Mouse (Mus musculus) naive thymus-derived CD4-positive, alpha-beta T cell, adult 2 months (primary cell): ENCODE results near the gene Dock4.

Source experiments
- DNase-seq: peaks from one replicate; pipeline ENCODE4 v3.0.0-alpha.2; 2011; ENCODE audit warnings: low read depth

Dock4 gene

GRCm38 (mm10) chr12:40462693-40463235 is 17.0 kb downstream of the Dock4 start:
- DNase-seq: no peak

- DNase-seq: no peak
Measured at GRCm38 (mm10) chr12:40463828-40464227, 18.1 kb downstream of the Dock4 start.

- DNase-seq: no peak
Measured at GRCm38 (mm10) chr12:40464282-40464681, 18.5 kb downstream of the Dock4 start.

GRCm38 (mm10) chr12:40468235-40468634 is 22.5 kb downstream of the Dock4 start:
- no peak for DNase-seq

- DNase-seq: no peak
Measured at GRCm38 (mm10) chr12:40469009-40469408, 23.3 kb downstream of the Dock4 start.

GRCm38 (mm10) chr12:40471649-40472399 is 26.1 kb downstream of the Dock4 start:
- no peak for DNase-seq

- no peak for DNase-seq
Measured at GRCm38 (mm10) chr12:40473709-40474108, 28.0 kb downstream of the Dock4 start.

GRCm38 (mm10) chr12:40477621-40478452 is 32.1 kb downstream of the Dock4 start:
- DNase-seq: no peak

GRCm38 (mm10) chr12:40484224-40484623 is 38.5 kb downstream of the Dock4 start:
- DNase-seq: no peak

GRCm38 (mm10) chr12:40485210-40485609 is 39.5 kb downstream of the Dock4 start:
- DNase-seq: no peak

GRCm38 (mm10) chr12:40486047-40486837 is 40.5 kb downstream of the Dock4 start:
- DNase-seq: no peak

- DNase-seq: no peak
Measured at GRCm38 (mm10) chr12:40496387-40496786, 50.6 kb downstream of the Dock4 start.

GRCm38 (mm10) chr12:40497806-40498205 is 52.1 kb downstream of the Dock4 start:
- DNase-seq: no peak

- DNase-seq: no peak
Measured at GRCm38 (mm10) chr12:40498250-40498671, 52.5 kb downstream of the Dock4 start.

- no peak for DNase-seq
Measured at GRCm38 (mm10) chr12:40498928-40499626, 53.3 kb downstream of the Dock4 start.

GRCm38 (mm10) chr12:40499627-40500329 is 54.0 kb downstream of the Dock4 start:
- no peak for DNase-seq

- DNase-seq: no peak
Measured at GRCm38 (mm10) chr12:40501141-40501540, 55.4 kb downstream of the Dock4 start.

GRCm38 (mm10) chr12:40503520-40503919 is 57.8 kb downstream of the Dock4 start:
- no peak for DNase-seq

GRCm38 (mm10) chr12:40504687-40505086 is 58.9 kb downstream of the Dock4 start:
- DNase-seq: no peak

- no peak for DNase-seq
Measured at GRCm38 (mm10) chr12:40507823-40508390, 62.2 kb downstream of the Dock4 start.
